Mouse (Mus musculus): ENCODE data around the gene Trpv2. TPM values are rescaled to one million over a fixed set of nuclear protein-coding genes. Genes with fewer than 3 reads are reported as not detected.

Trpv2 gene
- polyA plus RNA-seq (2017; shearing (Covaris generic)), result 135 TPM

GRCm38 (mm10) chr11:62573959-62574702, at the start of gene Trpv2:
Gene Trpv2, plus strand, starts transcription at chr11:62574486.

DNA sequence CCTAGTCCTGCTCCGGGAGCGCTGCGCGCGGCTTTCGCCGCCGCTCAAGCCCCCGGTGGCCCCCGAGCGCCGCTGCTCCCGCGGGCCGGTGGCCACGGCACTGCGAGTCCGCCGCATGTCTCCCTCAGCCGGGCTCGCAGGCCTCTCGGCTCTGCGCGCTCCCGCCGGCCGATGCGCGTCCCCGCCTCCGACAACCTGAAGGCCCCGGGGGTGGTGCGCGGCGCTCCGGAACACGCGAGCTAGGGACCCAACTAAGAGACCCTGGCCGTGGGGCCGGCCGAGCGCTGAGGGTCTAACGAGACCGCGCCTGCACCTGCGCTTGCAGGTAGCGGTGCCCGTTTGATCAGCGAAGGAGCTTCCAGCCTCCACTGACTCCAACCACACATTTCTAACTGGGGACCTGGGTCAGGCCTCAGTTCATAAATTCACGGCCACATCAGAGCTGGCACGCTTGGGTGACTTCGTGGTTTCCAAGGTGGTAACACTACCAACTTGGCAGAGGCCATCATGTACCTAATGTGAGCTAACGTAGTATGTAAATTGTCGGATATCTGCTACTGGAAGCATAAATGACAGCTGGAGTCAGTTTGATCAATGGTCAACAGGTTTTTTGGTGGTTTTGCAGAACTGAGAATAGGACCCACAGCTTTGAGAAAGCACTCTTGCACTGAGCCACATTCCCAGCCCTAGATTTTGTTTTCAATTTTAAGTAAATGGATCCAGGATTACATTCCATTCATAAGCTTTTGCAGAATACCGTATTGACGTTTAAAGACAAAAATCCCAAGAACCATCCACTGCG, 35.0 kb upstream of the Trpv2 start, which contains the start of gene Cenpv:
Gene Cenpv (minus strand): TSS at position 173 of the 802 bp plus-strand sequence.

GRCm38 (mm10) chr11:62550727-62551225, 23.5 kb upstream of the Trpv2 start, which contains the start of gene Ubb:
Gene Ubb, plus strand, starts transcription at chr11:62551171.

DNA sequence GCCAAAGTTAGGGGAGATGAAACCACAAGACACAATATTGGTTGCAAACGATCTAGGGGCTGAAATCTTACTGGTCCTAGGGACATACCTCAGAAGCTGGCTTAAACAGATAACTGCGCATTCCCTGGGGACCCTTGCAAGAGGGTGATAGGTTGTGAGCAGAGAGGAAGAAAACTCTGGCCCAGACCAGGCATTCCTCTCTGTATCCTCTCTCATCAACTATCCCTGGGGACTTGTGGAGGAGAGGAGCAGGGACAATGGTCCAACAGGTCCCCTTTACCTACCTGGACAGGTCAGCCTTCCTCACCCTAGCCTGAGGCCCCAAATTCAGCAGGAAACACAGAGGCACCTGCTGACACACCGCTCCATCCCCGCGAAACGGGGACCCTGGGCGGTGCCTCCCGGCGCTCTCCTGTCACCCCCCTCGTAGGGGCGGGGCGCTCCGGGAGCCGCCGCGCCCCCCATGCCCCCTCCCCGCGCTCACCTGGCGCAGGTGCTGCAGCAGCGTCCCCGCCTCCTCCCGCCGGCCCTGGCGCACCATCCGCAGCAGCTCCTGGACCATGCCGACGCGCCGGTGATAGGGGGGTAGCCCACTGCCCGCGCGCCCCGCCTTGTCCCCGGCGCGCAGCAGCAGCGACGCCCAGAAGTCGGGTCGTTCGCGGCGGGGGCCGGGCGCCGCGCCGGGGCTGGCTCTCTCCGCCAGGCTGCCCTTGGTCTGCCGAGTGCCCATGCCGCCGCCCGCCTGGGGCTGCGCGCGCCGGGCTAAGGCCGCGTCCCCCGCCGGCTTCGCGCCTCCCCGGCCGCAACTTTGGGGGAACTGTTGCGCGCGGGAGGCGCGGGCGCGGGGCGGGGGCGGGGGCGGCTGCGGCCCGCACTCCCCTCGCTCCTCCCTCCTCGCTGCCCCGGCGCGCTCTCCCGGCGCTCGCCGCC, 73.6 kb downstream of the Trpv2 start, which contains the start of gene Lrrc75a:
Gene Lrrc75a (minus strand): TSS at position 863 of the 930 bp plus-strand sequence.

DNA sequence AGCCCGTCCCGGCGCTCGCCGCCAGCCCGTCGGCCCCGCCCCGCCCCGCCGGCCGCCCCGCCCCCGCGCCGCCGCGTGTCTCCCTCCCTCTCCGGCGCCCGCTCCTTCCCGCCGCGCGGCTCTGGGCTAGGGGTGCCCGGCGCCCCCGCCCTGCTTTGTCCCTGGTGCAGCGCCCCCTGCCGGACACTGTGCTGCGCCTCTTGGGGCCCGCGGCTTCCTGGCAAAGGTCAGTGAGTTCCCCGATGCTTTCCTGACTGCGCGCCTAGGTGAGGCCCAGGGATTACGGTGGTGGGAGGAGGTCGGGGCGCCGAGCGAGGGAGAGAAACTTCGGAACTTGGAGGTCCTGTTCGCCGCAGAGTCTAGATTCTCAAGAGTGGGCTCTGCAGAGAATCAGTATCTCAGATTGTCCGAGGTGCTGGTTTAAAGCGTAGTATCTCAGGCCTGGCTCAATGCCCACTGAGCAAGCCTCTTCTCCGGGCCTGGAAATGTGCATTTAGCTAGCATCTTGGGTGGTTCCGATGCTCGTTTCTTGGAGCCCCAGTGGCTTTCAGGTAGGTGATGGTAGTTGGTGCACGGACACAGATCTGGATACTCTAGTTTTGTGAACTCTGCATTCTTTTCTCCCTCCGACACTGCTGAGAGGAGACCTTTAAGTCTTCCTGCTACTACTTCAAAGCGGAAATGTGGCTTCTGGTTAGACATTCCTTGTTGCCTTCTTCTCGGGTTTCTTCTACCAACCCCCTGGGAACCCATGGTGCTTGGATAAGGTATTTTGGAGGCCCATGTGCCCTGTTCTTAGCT, 74.5 kb downstream of the Trpv2 start, which contains the start of gene Mmgt2:
Gene Mmgt2 (plus strand): TSS at position 74 of the 801 bp plus-strand sequence.

Other genes with a start within 250 kb of the Trpv2 start
- 10.3 TPM for gene Pigl, start 116.0 kb upstream of the Trpv2 start, polyA plus RNA-seq (2017; shearing (Covaris generic))
- 99.7 TPM for gene Ncor1, start 115.9 kb upstream of the Trpv2 start, polyA plus RNA-seq (2017; shearing (Covaris generic))
- gene Cenpv, start 35.2 kb upstream of the Trpv2 start, polyA plus RNA-seq (2017; shearing (Covaris generic)), result 0.82 TPM
- gene Ubb, start 23.3 kb upstream of the Trpv2 start, polyA plus RNA-seq (2017; shearing (Covaris generic)), result 2,835 TPM
- 1.6 TPM for gene Lrrc75a, start 74.0 kb downstream of the Trpv2 start, polyA plus RNA-seq (2017; shearing (Covaris generic))
- gene Mmgt2, start 74.2 kb downstream of the Trpv2 start, polyA plus RNA-seq (2017; shearing (Covaris generic)), result 41.0 TPM
- gene Zfp287, start 157.4 kb downstream of the Trpv2 start, polyA plus RNA-seq (2017; shearing (Covaris generic)), result 44.8 TPM
- gene Gm10428, start 178.6 kb downstream of the Trpv2 start, polyA plus RNA-seq (2017; shearing (Covaris generic)), result not detected
- gene Zfp286, start 215.0 kb downstream of the Trpv2 start, polyA plus RNA-seq (2017; shearing (Covaris generic)), result 3.0 TPM
- gene Trim16, start 245.7 kb downstream of the Trpv2 start, polyA plus RNA-seq (2017; shearing (Covaris generic)), result 4.0 TPM

Data from inflammation-experienced regulatory T-cells, adult 16 weeks (primary cell).